Mouse (Mus musculus) embryonic facial prominence, embryonic 14.5 days (tissue): ENCODE data around the gene Begain. TPM values are rescaled to one million over a fixed set of nuclear protein-coding genes. Genes with fewer than 3 reads are reported as not detected.
A peak's percentile ranks its signal among the peaks of the same experiment; 100 is the strongest.

ENCODE experiments used
- ATAC-seq: fragments of 200-750 bp; cut with Nextera tagmentation; 2 replicates; pipeline ENCODE4 v1.8.0; 2017; ENCODE audit warnings: low read depth, moderate number of reproducible peaks, moderate TSS enrichment
- DNase-seq: peaks from one replicate; pipeline ENCODE4 v3.0.0-alpha.2; 2015; ENCODE audit warnings: low spot score
- H3K27ac ChIP-seq: fragments of 300-500 bp; sonication (generic); replicated peaks from 2 replicates; pipeline ENCODE4 v1.5.1; 2014; ENCODE audit warnings: low read depth, mild to moderate bottlenecking, low read length, moderate library complexity
- H3K27me3 ChIP-seq: fragments of 300-500 bp; sonication (generic); replicated peaks from 2 replicates; pipeline ENCODE4 v1.6.1; 2014; ENCODE audit warnings: low read length; ENCODE audit not compliant: control insufficient read depth, insufficient read depth
- H3K36me3 ChIP-seq: fragments of 300-500 bp; sonication (generic); 2 replicates; pipeline ENCODE4 v1.6.1; 2014; ENCODE audit warnings: low read length, mixed read lengths; ENCODE audit not compliant: control insufficient read depth, insufficient read depth
- H3K4me1 ChIP-seq: fragments of 300-500 bp; sonication (generic); 2 replicates; pipeline ENCODE4 v1.6.1; 2014; ENCODE audit warnings: antibody characterized with exemption, low read length; ENCODE audit not compliant: control insufficient read depth, insufficient read depth
- H3K4me2 ChIP-seq: fragments of 300-500 bp; sonication (generic); 2 replicates; pipeline ENCODE4 v1.6.1; 2014; ENCODE audit warnings: low read depth, mild to moderate bottlenecking, low read length, moderate library complexity, mixed read lengths
- H3K4me3 ChIP-seq: fragments of 300-500 bp; sonication (generic); 2 replicates; pipeline ENCODE4 v1.5.1; 2014; ENCODE audit warnings: low read depth, mild to moderate bottlenecking, low read length
- H3K9ac ChIP-seq: fragments of 300-500 bp; sonication (generic); 2 replicates; pipeline ENCODE4 v1.6.1; 2014; ENCODE audit warnings: low read depth, mild to moderate bottlenecking, low read length, moderate library complexity, mixed read lengths
- H3K9me3 ChIP-seq: fragments of 300-500 bp; sonication (generic); 2 replicates; pipeline ENCODE4 v1.6.1; 2016; ENCODE audit warnings: low read length; ENCODE audit not compliant: control insufficient read depth
- WGBS: fragments of 180-500 bp; shearing (Covaris S2); extraction: QIAGEN DNeasy Blood & Tissue Kit; methylation state at CpG from one replicate; pipeline ENCODE4 v1.1.7; 2014; 5-methylcytosine and 5-hydroxymethylcytosine counted together
- polyA plus RNA-seq: library from polyadenylated mRNA; unstranded; fragments of >200 nt; fragmentation: Nextera tagmentation; extraction: Ambion mirVana; gene quantifications from 2 replicates; pipeline ENCODE4 v1.2.1, GENCODE M21; 2014

Gene Begain
- polyA plus RNA-seq = 15.7 and 18.6 TPM in 2 replicates

DNA sequence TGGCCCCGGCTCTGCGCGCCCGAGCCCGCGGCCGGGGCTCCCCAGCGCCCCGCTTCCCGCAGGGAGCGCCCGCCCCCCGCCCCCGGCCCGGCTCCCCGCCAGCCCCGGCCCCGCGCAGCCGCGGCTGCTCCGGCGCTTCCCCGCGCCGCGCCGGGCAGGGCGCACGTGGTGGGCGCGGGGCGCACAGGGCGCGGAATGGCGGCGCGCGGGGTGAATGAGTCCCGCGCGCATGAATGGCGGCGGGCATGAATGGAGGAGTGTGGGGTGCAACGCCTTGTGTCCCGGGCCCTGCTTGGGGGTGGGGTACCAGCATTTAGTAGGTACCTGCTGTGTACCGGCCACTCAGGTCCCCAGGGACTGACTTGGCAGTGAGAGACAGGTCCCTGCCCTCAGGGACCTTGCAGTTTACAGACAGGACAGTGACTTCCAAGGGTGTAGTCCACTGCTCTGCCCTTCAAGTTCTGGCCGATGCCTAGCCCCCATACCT is at the start of gene Begain:
TSS of gene Begain (minus strand) at position 51 of the 487 bp plus-strand sequence.
- Histone ChIP-seq H3K4me2 (peak within 1 kb of the TSS; percentile 92), H3K36me3 (no peaks in the 10 kb centered on the region), H3K27me3 (no peaks in the 10 kb centered on the region), H3K4me3 (peak within 1 kb of the TSS; percentile 55), H3K27ac (peak within 1 kb of the TSS; percentile 82), H3K9me3 (no peaks in the 10 kb centered on the region), H3K9ac (peak within 1 kb of the TSS; percentile 81), H3K4me1 (peaks cover 6% of the 10 kb centered on the region)
- 2% methylated on average over 25 of the region's 48 CpGs for WGBS
- peak; percentile 67 for ATAC-seq
- DNase-seq = no peak

DNA sequence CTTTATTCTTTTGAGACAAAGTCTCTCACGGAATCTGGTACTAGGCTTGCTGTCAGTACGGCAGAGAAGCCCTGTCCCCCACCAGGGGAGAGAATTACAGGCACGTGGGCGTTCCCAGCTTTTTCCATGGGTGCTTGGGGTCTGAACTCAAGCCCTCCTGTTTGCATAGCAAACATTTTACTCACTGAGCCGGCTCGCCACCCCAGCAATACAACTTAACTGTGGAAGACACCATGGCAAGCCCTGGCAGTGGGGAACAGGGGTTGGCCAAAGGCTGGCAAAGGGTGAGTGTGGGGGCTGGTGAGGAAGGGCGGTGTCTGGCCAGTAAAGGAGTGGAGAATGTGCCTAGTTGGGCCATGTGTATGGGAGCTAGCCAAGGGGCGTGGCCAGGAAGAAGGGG is 47.7 kb upstream of the Begain start:
- DNase-seq = no peak
- H3K27ac ChIP-seq = no peak overlapping the region
- WGBS = 66% methylated on average over 8 of the region's 8 CpGs
- peaks cover 17% of the 10 kb centered on the region for H3K4me1 ChIP-seq
- no peak overlapping the region for H3K4me3 ChIP-seq
- no peak overlapping the region for H3K4me2 ChIP-seq
- H3K36me3 ChIP-seq = no peaks in the 10 kb centered on the region
- H3K9me3 ChIP-seq = no peaks in the 10 kb centered on the region
- H3K9ac ChIP-seq = no peak overlapping the region
- no peaks in the 10 kb centered on the region for H3K27me3 ChIP-seq
- no peak for ATAC-seq

DNA sequence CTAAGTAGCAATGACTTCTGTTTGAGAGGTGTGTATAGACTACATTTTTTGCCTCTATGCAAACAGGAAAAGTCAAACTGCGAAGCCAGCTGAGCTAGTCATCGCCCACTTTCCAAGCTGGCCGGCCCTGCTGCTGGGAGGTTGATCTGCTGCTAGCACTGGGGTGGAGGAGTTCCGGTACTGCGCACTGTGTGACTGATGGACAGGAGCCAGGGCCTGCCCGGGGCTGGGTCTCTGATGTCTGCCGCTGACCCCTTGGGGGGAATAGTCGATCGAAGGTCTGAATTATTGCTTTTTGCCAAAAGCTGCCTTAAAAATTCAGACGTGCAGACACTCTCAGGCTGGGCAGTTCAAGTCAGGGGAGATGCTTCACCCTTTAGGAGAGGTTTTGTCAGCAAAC is 47.1 kb upstream of the Begain start:
- Histone ChIP-seq H3K9me3 (no peaks in the 10 kb centered on the region), H3K27me3 (no peaks in the 10 kb centered on the region), H3K4me3 (no peak overlapping the region), H3K9ac (no peak overlapping the region), H3K27ac (no peak overlapping the region), H3K4me1 (peaks cover 17% of the 10 kb centered on the region), H3K4me2 (no peak overlapping the region), H3K36me3 (no peaks in the 10 kb centered on the region)
- no peak for ATAC-seq
- DNase-seq = no peak
- 67% methylated on average over 10 of the region's 10 CpGs for WGBS

DNA sequence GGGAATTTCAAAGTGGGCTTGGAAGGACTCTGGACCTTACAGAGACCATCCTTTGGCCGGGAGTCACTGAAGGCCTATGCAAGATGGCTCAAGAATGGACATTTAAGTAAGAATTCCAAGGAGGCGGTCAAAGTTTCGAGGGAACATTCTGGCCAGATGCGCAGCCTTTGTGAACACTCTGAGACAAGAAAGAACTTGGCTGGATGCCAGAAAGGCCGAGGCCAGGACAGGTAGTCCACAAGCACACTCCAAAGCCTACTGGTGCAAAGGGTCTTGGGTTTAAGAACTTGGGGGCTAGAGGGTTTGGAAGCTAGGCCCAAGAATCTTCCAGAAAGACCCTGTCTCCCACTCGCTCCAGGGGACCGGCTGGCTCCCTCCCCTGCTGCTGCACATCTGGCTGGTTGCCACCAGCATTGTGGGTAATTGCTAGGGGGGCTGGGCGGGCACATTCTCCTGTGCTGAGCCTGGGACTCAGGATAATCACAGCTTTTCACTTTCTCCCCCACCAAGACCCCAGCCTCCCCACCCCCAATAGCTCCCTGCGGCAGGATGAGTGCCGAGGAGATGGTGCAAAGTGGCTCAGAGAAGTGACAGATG is 45.1 kb upstream of the Begain start:
- Histone ChIP-seq H3K36me3 (no peaks in the 10 kb centered on the region), H3K9me3 (no peaks in the 10 kb centered on the region), H3K4me2 (no peak overlapping the region; the same call in 1 of the 2 replicates), H3K27ac (no peak overlapping the region; the same call in 1 of the 2 replicates), H3K4me3 (no peak overlapping the region), H3K27me3 (no peaks in the 10 kb centered on the region), H3K9ac (no peak overlapping the region), H3K4me1 (peaks cover 17% of the 10 kb centered on the region)
- 29% methylated on average over 10 of the region's 10 CpGs for WGBS
- ATAC-seq (0 out of 2 replicates have a peak, but pooled peaks have one; percentile 68), DNase-seq (peak; percentile 36)

DNA sequence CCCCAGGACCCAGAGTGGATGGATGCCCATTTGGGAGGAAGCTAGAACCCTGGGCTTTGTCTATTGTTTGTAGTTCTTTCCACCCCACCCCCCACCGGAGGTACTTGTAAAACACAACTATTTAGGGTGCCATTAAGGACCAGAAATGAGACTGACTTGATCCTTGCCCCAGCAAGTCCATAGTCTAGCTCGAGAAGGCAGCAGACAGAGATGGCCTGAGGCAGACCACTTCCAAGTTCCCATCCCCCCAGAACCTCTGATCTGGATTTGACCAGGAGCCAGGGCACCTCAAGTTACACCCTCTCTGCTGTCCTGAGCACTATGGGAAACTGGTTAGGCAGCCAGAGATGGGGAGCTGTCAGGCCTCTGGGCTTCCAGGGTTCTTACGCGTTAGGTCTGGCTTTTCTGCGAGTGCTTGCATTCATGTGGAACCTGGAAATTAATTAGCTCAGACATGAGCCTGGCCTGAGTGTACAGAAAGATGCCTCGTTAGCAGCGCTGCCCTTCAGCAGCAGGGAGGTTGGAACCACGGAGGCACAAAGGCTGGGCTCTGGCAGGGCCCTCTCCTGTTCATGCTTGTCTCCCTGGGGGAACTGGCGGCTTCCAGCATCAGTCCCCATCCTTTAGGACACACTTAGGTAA is 44.5 kb upstream of the Begain start:
- ATAC-seq (peak; percentile 47; the same call in 1 of the 2 replicates), DNase-seq (peak; percentile 52)
- H3K4me2 ChIP-seq = no peak overlapping the region; the same call in 1 of the 2 replicates
- H3K9me3 ChIP-seq = no peaks in the 10 kb centered on the region
- no peaks in the 10 kb centered on the region for H3K36me3 ChIP-seq
- H3K27ac ChIP-seq = no peak overlapping the region; the same call in 1 of the 2 replicates
- 43% methylated on average over 9 of the region's 9 CpGs for WGBS
- H3K4me1 ChIP-seq = peaks cover 17% of the 10 kb centered on the region
- H3K9ac ChIP-seq = 0 out of 2 replicates have a peak overlapping the region, but pooled peaks have one; percentile 14
- H3K4me3 ChIP-seq = no peak overlapping the region
- H3K27me3 ChIP-seq = no peaks in the 10 kb centered on the region

DNA sequence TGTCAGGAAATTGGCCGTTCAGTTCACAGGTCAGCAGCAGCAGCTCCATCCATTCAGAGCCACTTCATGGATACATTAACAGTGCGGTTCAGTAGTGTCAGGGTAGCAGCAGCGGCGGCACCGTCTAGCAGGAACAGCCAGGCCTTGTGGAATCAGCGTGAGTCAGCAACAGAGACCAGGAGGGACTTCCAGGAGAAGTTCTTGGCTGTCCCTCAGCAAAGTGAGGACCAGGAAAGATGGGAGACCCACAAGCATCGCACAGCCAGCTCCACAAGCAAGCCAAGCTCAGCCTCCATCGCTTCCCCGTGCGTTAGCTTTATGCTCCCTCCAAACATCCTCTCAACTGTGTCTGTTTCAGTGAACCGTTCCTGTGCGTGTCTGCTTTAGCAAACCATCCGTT is 40.9 kb upstream of the Begain start:
- no peak overlapping the region for H3K9ac ChIP-seq
- H3K9me3 ChIP-seq = no peaks in the 10 kb centered on the region
- H3K4me2 ChIP-seq = no peak overlapping the region
- no peak for ATAC-seq
- H3K27ac ChIP-seq = no peak overlapping the region
- H3K36me3 ChIP-seq = no peaks in the 10 kb centered on the region
- whole genome bisulfite sequencing = 86% methylated on average over 13 of the region's 13 CpGs
- no peaks in the 10 kb centered on the region for H3K27me3 ChIP-seq
- H3K4me3 ChIP-seq = no peak overlapping the region
- DNase-seq = no peak
- peaks cover 15% of the 10 kb centered on the region for H3K4me1 ChIP-seq

DNA sequence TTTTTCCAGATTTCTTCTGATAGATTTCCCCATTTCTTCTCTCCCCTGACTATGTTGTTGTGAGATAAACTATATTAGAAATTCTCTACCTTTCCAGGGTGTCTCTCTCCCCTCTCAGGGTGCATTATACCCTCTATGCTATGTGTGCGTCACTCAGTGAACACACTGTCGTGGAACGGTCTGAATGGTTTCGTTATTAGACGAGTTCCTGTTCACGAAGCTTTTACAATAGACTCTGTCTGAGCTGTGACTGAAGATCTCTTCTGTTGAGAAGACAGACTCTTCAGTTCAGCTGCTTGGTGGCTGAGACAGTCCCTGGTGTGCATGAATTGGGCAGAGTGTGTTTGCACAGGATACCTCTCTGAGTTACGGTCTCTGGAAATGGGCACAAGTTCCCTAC is 32.4 kb upstream of the Begain start:
- no peak overlapping the region for H3K4me3 ChIP-seq
- no peak for ATAC-seq
- H3K36me3 ChIP-seq = no peaks in the 10 kb centered on the region
- DNase-seq = no peak
- H3K4me2 ChIP-seq = no peak overlapping the region
- H3K27me3 ChIP-seq = no peaks in the 10 kb centered on the region
- H3K27ac ChIP-seq = no peak overlapping the region
- no peak overlapping the region for H3K9ac ChIP-seq
- H3K9me3 ChIP-seq = no peaks in the 10 kb centered on the region
- no peaks in the 10 kb centered on the region for H3K4me1 ChIP-seq
- 84% methylated on average over 7 of the region's 7 CpGs for WGBS

DNA sequence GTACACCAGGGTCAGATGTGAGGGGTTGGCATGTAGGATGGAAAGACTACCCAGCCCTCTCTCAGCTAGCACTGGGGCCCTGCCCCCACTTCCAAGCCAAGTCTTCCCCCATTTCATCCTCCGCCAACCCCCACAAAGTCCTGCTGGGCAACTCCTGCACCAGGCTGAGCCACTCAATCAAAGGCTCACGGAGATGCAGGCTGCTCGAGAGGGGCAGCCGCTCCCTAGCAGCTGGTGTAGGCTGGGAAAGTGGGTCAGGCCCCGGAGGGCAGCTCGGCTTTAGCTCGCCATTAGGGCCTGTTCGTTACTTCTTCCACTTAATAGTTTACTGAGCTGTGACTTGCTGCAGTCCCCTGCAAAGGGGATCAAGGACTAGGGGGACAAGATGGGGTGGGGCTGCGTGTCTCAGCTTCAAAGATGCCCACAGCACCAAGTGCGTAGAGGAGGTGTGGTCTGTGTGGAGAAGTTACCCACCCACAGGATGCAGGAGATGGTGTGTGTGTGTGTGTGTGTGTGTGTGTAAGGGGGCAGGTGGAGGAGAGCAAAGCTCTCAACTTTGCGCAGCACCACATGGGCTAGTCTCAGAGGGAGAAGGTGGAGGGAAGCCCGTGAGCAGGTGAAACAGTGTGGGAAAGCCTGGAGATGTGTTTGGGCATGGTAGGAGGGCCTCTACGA is 22.6 kb upstream of the Begain start:
- H3K4me2 ChIP-seq = no peak overlapping the region
- ATAC-seq = no peak; the same call in 1 of the 2 replicates

More for the DNA sequence above, 22.6 kb upstream of the Begain start:
- 71% methylated on average over 13 of the region's 13 CpGs for WGBS
- Histone ChIP-seq H3K9me3 (no peaks in the 10 kb centered on the region), H3K27ac (no peak overlapping the region), H3K27me3 (no peaks in the 10 kb centered on the region), H3K4me1 (no peaks in the 10 kb centered on the region), H3K9ac (no peak overlapping the region), H3K4me3 (no peak overlapping the region), H3K36me3 (no peaks in the 10 kb centered on the region)
- DNase-seq = no peak
